Mouse (Mus musculus): Measurements from ENCODE around the gene Hdgfl2. TPM values are rescaled to one million over a fixed set of nuclear protein-coding genes. Genes with fewer than 3 reads are reported as not detected.

Gene Hdgfl2
- polyA plus RNA-seq, 1 experiment: 70.6 TPM

Other genes starting within 250 kb of the Hdgfl2 start
- 4.7 and 5.2 TPM in 2 replicates for gene Zfp119a, start 200.7 kb upstream of the Hdgfl2 start, polyA plus RNA-seq (2012; rRNA removed)
- 8.4 and 8.8 TPM in 2 replicates for gene Zfp959, start 187.5 kb upstream of the Hdgfl2 start, polyA plus RNA-seq (2012; rRNA removed)
- 5.4 TPM in 2 replicates for gene Zfp119b, start 130.1 kb upstream of the Hdgfl2 start, polyA plus RNA-seq (2012; rRNA removed)
- 2.9 and 3.1 TPM in 2 replicates for gene Ebi3, start 127.0 kb upstream of the Hdgfl2 start, polyA plus RNA-seq (2012; rRNA removed)
- gene Yju2, start 120.5 kb upstream of the Hdgfl2 start, polyA plus RNA-seq (2012; rRNA removed): 10.1 and 11.1 TPM in 2 replicates
- gene Shd, start 109.2 kb upstream of the Hdgfl2 start, polyA plus RNA-seq (2012; rRNA removed): 1.0 and 1.7 TPM in 2 replicates
- gene Fsd1, start 93.1 kb upstream of the Hdgfl2 start, polyA plus RNA-seq (2012; rRNA removed): 0.57 and 1.2 TPM in 2 replicates
- 29.6 and 38.6 TPM in 2 replicates for gene Stap2, start 74.0 kb upstream of the Hdgfl2 start, polyA plus RNA-seq (2012; rRNA removed)
- gene Mpnd, start 73.9 kb upstream of the Hdgfl2 start, polyA plus RNA-seq (2012; rRNA removed): 50.4 and 51.1 TPM in 2 replicates
- 55.5 and 78.1 TPM in 2 replicates for gene Sh3gl1, start 43.0 kb upstream of the Hdgfl2 start, polyA plus RNA-seq (2012; rRNA removed)
- 2.1 and 2.2 TPM in 2 replicates for gene Chaf1a, start 39.2 kb upstream of the Hdgfl2 start, polyA plus RNA-seq (2012; rRNA removed)
- gene Ubxn6, start 4.6 kb upstream of the Hdgfl2 start, polyA plus RNA-seq (2012; rRNA removed): 62.3 and 62.7 TPM in 2 replicates
- 96.9 and 98.3 TPM in 2 replicates for gene Plin4, start 30.2 kb downstream of the Hdgfl2 start, polyA plus RNA-seq (2012; rRNA removed)
- gene Plin5, start 38.0 kb downstream of the Hdgfl2 start, polyA plus RNA-seq (2012; rRNA removed): 1.4 and 1.9 TPM in 2 replicates
- 23.4 and 23.9 TPM in 2 replicates for gene Lrg1, start 42.4 kb downstream of the Hdgfl2 start, polyA plus RNA-seq (2012; rRNA removed)
- gene Sema6b, start 60.7 kb downstream of the Hdgfl2 start, polyA plus RNA-seq (2012; rRNA removed): 3.3 and 4.4 TPM in 2 replicates
- gene Tnfaip8l1, start 82.8 kb downstream of the Hdgfl2 start, polyA plus RNA-seq (2012; rRNA removed): 1.7 and 2.0 TPM in 2 replicates
- 42.0 and 51.0 TPM in 2 replicates for gene Mydgf, start 104.3 kb downstream of the Hdgfl2 start, polyA plus RNA-seq (2012; rRNA removed)
- 24.1 and 24.8 TPM in 2 replicates for gene Dpp9, start 139.3 kb downstream of the Hdgfl2 start, polyA plus RNA-seq (2012; rRNA removed)
- 14.4 and 17.2 TPM in 2 replicates for gene Fem1a, start 177.2 kb downstream of the Hdgfl2 start, polyA plus RNA-seq (2012; rRNA removed)
- 8.7 and 10.0 TPM in 2 replicates for gene Ticam1, start 197.2 kb downstream of the Hdgfl2 start, polyA plus RNA-seq (2012; rRNA removed)
- gene Plin3, start 213.2 kb downstream of the Hdgfl2 start, polyA plus RNA-seq (2012; rRNA removed): 34.6 and 43.6 TPM in 2 replicates
- not detected in 2 replicates for gene Arrdc5, start 220.7 kb downstream of the Hdgfl2 start, polyA plus RNA-seq (2012; rRNA removed)
- 4.6 and 5.3 TPM in 2 replicates for gene Uhrf1, start 223.7 kb downstream of the Hdgfl2 start, polyA plus RNA-seq (2012; rRNA removed)
- gene Kdm4b, start 246.4 kb downstream of the Hdgfl2 start, polyA plus RNA-seq (2012; rRNA removed): 23.7 and 31.1 TPM in 2 replicates